Mouse (Mus musculus) right cerebral cortex, adult 2 months (tissue): ENCODE results near the gene Scd3.
"Not testable (repeated sequence)": the region's sequence is repeated elsewhere in the genome, so short reads cannot be mapped to it uniquely, and the experiment has no call there.

Source experiments
- DNase-seq, 2 experiments: peaks; one replicate each; pipeline ENCODE4 v3.0.0; 2021 to 2022; ENCODE audit warnings: low spot score in 2 of 2

Gene Scd3

DNA sequence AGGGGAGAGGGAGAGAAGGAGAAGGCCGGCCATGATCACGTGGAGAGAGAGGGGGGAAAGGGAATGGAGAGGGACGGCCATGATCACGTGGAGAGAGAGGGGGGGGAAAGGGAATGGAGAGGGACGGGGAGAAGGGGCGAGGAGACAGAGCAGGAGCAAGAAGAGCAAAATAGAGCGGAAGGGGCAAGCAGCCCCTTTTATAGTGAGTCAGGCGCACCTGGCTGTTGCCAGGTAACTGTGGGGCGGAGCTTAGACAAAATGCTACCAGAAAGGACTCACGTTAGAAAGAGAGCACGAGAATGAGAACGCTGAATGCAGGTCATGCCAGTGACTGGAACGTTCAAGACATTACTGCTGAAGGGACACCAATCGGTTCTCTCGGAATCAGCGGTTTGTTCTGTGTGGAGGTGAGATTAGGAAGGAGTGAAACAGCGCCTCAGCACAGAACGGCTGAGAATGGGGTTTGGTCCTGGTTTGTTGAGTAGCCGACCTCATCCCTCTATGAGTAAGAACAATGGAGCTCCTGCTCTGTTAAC lies 34.5 kb downstream of the Scd3 start:
- no peak for DNase-seq

DNA sequence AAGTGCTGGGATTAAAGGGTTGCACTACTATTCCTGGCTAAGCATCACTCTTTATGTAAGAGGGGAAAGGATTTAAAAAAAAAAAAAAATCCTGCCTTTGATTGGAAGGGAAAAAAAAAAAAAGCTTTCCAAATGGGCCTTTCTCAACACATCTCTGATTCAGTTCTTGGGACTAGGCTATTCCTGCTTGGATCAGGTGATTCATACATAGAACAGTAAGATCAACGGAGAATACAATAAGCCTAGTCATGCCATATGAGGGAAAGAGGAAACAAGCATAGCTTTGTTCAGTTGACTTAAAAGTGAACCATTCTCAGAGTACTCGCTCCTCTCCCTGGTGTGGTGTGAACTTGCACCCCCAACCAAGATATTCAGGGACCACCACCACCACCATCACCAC lies 35.8 kb downstream of the Scd3 start:
- DNase-seq = no peak

DNA sequence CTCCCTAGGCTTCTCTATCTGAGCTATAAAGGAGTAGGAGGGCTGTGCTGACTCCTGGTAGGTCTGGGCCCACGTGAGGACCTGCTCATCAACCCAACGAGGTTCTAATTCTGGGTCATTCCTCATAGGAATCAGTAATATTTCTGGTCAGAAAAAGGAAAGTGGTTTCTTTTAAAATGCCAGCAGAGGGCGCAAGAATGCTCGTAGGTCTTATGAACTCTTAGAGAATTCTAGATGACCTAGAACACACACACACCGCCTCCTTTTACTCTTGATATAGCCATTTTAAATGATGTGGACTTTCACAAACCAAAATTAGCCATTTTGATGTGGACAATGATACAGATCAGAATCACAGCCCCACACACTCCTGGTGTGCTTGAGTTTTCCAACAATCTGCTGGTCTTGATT lies 42.7 kb downstream of the Scd3 start:
- DNase-seq = peak in 1 of 2 experiments; percentile 43

DNA sequence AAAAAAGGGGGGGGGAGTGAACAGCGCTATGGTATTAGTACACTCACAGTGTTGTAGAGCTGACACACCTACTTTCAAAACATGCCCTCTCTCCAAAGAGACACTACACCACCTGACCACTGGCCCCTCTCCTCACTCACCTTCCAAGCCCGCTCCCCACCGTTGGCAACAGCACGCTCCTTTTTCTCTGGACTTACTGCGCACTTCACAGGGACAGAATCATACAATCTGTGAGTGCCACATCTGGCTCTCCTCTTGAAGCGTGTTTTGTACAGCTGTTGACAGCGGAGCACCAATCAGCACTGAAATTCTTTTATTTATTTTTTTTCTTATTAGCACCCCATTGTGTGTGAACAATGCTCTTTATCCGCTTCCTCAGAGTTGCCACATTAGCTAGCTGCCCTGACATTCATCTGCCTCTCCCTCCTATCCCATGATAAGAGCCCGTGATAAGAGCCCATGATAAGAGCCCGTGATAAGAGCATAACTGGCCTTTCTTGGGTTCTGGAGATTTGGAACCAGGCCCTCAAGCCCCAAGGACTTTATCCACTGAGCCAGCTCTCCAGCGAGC lies 43.4 kb downstream of the Scd3 start:
- no peak for DNase-seq

DNA sequence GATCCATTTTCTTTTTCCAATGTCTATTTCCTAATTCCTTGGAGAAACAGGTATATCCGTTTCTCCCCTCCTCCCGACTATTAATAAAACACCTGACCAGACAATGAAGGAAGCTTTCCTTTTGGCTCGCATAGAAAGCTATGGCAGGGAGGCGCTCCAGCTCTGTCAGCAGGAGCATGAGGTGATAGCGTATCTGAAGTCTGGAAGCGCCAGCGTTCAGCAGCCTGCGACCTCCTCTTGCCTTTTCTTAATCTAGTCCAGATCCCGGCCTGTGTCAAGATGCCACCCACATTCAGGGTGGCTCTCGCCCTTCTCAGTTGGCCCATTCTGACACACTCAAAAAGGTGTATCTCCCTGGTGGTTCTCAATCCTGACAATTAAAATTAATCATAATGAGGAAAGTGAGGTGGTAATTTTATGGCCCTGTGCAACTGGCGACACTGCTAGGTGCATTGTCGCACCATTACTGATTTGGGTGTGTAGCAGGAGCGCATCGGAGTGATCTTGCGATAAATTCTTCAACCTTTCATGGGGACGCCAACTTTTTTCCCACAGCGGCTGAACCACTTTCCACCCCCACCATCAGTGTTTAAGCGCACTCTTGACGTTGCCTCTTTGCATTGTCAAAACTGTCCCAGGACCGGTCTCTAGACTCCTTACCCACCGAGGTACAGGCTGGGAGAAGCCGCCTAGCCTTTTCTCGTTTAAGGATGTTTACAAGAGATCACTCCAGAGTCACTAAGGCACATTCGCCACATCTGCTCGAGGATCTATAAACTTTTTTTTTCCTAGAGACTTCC lies 44.4 kb downstream of the Scd3 start:
- peak in 1 of 2 experiments; percentile 21 for DNase-seq

DNA sequence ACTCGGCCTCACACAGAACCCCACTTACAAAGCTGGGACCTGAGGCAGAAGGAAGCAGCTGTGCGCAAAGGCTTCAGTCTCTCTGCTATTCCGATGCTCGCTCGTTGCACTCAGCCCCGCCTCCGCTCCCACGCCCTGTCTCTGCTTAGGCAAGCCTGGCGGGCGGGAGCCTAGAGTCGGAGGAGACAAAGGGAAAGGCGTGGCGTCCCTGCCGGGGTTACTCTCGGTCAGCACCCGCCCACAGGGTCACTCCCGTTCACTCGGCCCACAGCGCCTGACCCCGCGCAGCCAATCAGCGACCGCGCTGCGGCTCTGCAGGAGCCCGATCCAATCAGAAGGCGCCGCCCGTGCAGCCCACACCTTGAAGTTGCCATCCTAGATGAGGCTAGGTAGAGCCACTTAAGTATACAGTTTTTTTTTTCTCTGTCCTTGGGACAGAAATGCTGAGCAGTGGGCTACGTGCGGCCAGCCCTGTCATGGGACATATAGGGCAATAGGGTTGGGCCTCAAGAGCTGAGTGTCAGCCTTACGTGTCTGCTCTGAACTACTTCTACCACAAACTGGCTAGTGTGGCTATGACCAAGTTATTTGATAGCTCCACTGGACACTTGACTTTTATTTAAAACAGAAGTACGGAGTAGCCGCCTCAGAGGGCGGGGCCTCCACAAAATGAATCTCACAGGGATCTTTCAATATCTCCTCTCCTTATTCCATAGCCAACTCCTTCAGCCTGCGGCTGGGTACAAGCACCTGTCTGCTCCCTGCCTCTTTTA lies 45.2 kb downstream of the Scd3 start:
- peak; percentile 89 to 90 for DNase-seq

DNA sequence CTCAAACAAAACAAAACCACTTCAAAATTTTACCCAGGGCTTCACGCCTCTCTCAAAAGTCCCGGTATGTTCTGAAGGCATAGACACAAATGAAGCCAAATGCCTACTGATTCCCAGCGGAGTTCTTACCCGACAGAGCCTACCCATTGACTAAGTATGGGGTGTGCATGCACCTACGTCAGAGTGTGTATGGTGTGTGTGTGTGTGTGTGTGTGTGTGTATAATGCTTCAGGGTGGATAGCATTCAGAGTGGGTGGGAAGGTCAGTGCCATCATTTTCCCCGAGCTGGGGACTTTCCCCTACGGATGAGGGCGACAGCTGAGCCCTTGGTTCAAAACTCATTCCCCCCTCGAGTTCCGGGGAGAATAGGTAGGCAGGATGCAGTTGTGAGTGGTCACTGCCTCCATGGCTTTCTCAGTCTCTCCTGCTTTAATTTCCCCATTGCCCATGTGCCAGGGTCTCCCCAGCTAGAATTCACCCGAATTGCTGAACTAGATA lies 45.8 kb downstream of the Scd3 start:
- DNase-seq = no peak

DNA sequence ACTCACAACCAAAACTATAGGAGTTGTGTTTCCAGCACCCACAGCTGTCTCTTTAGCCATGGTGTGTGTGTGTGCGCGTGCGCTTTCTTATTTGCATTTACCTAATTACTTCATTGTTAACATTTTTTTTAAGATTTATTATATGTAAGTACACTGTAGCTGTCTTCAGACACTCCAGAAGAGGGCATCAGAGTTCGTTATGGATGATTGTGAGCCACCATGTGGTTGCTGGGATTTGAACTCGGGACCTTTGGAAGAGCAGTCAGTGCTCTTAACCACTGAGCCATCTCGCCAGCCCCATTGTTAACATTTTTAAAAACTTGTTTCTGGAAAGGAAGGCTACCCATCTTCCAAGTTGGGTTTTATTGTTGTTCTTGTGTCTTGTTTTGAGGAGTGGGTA lies 48.1 kb downstream of the Scd3 start:
- DNase-seq = not testable (repeated sequence)

DNA sequence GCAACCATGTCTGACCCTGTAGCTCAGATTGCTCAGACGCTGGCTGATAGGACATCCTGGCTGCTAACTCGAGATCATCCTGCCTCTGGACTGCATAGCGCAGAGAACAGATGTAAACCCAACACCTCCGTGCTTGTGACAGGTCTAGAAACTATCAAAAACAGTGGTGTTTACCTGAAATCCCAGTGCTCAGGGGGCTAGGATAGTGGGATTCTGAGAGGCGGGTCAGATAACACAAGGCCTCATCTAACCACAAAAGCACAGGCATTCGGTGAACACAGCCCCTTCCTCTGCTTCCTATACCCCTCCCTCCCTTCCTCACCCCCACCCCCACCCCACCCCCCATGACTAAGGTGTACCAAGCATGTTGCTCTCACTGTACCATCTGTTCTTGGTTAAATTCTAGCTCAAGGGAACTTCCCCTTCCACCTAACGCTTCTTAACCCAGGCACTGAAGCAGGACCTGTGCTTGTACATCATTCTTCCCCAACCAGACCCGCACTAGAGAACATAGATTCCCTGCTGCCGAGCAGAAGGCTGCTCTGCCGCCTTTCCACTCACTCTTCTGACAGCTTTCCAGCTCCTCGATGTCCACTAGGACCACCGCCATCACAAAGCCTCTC lies 49.0 kb downstream of the Scd3 start:
- no peak for DNase-seq

DNA sequence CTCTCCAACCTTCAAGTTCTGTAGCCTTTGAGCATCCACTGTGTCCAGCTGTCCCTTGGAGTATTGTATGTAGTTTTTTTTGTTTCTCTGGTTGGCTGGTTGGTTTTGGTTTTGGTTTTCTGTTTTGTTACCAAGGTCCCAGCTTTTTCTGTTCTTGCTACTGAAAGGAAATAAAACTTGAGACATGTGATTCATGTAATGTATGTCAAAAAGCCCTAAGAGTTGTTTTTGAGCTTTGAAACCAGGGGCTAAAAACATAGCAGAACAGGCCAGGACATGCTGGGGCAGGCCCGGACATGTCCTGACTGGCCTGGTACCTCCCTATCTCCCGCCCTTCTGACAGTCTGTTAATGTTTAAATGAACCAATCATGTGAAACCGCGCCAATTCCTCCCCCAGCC lies 51.0 kb downstream of the Scd3 start:
- DNase-seq = not testable (repeated sequence)

DNA sequence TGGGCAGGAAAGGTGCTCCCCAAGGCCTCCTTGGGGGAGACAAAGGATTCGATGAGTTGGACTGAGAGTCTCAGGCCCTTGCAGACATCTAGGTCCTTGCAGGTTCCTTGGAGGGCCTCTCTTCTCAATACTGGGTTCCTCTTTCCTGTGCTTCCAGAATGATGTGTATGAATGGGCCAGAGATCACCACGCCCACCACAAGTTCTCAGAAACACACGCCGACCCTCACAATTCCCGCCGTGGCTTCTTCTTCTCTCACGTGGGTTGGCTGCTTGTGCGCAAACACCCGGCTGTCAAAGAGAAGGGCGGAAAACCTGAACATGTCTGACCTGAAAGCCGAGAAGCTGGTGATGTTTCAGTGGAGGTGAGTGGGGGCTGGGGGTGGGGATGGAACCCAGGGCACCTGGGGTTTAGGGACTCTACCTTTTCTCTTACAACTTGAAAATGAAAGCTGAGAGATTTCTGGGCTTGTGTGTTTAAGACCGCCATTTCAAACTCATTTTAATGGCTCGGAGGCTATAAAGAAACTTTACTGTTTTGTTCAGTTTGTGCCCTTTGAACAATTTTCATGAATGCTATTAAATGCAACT lies 54.4 kb downstream of the Scd3 start:
- DNase-seq = no peak

DNA sequence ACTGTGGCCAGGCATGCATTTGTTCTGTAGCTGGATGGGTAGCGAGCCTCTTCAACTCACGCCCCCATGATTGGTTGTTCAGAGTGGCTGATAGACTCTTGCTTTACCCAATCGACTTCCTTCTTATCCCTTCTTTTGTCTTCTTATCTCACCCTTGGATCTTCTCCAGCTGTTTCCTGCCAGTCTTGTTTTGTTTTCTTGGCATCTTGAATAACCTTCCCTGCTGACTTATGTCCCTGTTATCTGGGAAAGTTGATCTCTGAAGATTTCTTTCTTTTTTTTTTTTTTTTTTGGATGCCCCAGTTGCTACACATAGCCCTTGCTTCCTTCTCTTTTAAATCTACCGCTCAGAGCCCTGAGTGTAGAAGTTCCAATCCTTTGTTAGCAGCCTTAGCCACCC lies 56.4 kb downstream of the Scd3 start:
- DNase-seq = no peak

DNA sequence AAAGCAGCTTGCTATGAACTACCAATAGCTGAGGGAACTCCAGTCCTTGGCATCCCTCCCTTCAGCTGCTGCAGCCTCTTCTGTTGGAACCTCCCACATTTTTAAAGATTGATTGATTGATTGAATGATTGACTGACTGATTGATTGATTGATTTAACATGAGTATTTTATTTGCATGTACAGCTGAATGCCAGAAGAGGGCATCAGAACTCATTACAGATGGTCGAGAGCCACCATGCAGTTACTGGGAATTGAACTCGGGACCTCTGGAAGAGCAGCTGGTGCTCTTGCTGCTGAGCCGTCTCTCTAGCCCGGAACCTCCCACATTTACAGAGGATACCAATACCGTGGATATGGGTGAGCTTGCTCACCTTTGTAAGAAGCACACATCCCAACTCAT lies 57.4 kb downstream of the Scd3 start:
- DNase-seq = no peak

DNA sequence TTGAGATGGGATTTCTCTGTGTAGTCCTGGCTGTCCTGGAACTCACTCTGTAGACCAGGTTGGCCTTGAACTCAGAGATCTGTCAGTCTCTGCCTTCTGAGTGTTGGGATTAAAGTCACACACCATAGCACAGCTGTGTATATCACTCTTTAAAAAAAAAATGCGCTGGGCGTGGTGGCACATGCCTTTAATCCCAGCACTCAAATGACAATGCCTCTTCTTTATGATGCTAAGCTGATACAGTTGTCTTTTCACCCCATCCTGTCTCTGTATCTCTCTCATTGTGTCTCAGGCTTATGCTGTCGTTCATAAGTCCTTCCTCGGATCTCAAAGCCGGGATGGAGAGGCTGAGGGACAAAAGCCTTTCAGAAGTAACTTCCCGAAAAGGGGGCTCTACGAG lies 58.7 kb downstream of the Scd3 start:
- no peak for DNase-seq

DNA sequence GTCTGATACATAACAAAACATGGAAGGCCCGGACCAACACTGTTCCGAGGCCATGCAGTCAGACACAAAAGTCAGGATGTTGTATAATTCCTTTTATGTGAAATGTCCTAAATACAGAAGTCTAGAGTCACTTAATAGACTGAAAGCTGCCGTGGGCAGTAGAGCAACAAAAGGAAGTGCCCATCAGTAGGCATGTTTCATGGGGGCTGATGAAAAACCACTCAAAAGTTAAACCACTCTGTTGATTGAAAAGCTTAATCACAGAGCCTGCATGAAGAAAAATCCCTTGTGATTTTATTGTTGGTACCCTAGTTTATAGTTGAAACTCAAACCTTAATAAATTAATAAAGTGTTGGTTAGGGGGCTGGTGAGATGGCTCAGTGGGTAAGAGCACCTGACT lies 60.5 kb downstream of the Scd3 start:
- DNase-seq = no peak

DNA sequence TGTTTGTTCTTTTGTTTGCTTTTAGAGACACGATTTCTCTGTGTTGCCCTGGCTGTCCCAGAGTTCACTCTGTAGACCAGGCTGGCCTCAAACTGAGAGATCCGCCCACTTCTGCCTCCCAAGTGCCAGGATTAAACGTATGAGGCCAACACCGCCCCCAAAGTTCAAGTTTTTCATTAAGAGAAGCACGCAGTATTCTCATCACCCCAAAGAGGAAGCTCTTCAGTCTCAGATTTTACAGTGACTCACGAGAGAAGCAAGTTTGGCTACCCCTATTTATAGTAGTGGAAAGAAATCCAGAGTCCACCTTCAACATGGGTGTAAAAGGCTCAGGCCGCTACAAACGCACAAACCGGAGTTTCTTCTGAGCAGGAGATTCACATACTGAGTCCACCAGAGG lies 61.2 kb downstream of the Scd3 start:
- DNase-seq = no peak

DNA sequence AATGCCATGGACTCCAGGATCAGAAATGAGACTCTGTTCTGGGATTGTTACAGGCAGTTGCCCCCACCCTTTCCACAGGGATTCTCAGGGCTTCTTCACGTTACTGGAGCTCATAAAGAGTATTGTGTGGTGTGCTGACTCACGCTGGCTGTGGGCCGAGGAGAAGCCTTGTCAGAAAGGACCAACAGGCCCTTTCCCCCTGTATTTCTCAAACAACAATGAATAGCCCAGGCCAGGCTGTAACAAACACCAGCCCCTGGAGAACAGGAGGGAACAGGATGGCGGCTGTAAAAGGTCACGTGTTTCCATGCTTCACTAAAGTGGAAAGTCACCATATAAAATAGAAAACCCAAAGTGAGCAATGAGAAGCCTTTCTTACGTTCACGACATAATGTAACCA lies 62.2 kb downstream of the Scd3 start:
- no peak for DNase-seq

DNA sequence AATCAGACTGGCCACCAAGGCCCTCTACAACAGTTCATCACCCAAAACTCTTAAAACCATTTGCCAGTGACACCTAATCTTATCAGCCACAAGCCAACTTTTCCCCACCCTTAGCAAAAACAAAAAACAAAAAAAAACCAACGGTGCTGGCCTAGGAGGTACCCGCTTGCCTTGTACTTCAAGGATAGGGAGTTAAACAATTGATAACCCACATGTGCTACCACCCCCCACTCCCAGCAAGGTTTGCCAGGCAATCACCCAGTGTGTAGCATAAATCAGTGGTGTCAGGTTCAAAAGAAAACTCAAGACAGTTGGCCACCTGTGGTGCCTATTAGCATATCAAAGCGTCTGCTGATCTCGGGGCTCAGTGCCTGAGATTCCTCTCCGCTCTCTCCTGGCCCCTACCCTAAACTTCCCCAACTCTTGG lies 62.9 kb downstream of the Scd3 start:
- DNase-seq = no peak

DNA sequence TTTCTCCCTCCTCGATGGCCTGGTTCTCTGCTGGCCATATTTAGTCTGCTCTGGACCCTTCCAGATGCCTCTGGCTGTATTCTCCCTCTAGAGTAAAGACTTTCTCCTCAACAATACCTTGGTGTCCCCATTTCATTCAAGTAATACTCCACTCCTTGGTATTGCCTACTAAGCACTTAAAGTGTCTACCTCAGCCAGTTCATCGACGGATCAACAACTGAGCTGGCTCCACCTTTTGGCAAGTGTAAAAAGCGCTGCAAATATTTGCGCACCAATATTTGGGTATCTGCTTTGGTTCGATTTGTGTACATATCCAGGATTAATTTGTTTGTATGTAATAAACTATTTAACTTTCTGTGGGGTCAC lies 63.4 kb downstream of the Scd3 start:
- DNase-seq = no peak

DNA sequence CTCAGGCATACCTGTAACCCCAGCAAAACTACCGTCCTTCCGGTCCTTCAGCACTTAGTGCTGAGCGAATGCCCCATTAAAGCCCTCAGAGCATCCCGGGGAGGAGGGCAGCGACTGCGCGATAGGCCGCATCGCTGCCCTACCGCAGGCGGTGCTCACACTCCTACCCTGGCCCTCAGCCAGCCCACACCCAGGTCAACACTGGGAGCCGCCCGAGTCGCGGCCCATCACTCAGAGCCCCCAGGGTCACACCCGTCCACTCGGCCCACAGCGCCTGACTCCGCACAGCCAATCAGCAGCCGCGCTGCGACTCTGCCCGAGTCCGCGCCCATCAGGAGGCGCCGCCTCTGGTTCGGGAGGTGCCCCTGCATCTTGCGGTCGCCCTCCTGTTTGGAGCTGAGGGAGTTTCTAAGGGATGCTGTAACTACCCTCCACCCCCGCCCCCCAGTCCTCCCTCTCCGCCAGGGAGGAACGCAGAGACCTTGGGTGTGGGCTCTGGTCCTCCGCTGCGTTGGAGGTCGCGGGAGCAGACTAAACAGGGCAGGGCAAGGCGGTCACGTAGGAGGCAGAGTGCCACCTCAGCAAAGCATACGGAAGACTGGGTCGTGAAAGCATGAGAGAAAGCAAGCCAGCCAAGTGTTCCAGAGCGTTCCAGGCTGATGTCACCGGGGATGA lies 63.9 kb downstream of the Scd3 start:
- DNase-seq = peak; percentile 84 to 89

DNA sequence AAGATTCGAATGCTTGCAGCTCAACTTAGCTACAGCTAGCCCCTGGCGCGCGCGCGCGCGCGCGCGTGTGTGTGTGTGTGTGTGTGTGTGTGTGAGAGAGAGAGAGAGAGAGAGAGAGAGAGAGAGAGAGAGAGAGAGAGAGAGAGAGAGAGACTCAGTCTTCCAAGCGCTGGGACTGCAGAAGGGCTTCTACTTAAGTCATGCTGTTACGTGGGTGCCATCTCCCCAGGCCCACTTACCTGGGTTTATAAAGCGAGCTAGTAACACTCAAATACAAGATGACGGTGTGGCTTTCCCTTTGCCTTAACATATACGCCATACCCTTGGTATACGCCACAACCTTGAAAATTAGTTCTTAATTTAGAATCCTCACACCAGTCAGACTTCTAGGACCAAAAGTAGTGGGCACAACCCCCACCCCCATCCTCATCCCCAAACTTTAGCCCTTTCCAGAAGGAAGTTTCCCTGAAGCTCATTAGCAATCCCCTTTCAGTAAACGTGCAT lies 64.5 kb downstream of the Scd3 start:
- DNase-seq = peak in 1 of 2 experiments; percentile 11
